Mouse (Mus musculus) lung, adult 2 months (tissue): ENCODE results near the gene Spata20.
A peak's percentile ranks its signal among the peaks of the same experiment; 100 is the strongest.

Experiments used
- CTCF ChIP-seq: fragments of 200-500 bp; IDR thresholded peaks from 2 replicates; pipeline ENCODE4 v1.5.1; 2011; ENCODE audit warnings: mild to moderate bottlenecking, low read length, control low read depth; ENCODE audit not compliant: insufficient read depth
- POLR2A ChIP-seq: fragments of 200-500 bp; IDR thresholded peaks from 2 replicates; pipeline ENCODE4 v1.6.1; 2011; ENCODE audit warnings: low read depth, mild to moderate bottlenecking, control low read depth, low read length, borderline replicate concordance; ENCODE audit errors: extremely low read depth

- TF ChIP-seq CTCF (no peak), POLR2A (0 out of 2 replicates have a peak, but pooled peaks have one; percentile 14)
Observed at GRCm38 (mm10) chr11:94521219-94521843, 35.4 kb upstream of the Spata20 start, which contains the start of gene Mycbpap.
